Mouse (Mus musculus) E14TG2a.4 (cell line): Measurements from ENCODE around the gene Fam3b.

ENCODE experiments used
- CTCF ChIP-seq: conservative IDR thresholded peaks from 2 replicates; pipeline ENCODE4 v1.5.1; 2014; ENCODE audit warnings: low read length
- NANOG ChIP-seq: IDR thresholded peaks from 2 replicates; pipeline ENCODE4 v1.6.1; 2014; ENCODE audit warnings: borderline replicate concordance, low read length, mixed read lengths

GRCm38 (mm10) chr16:97534876-97535461 lies 20.4 kb upstream of the Fam3b start:
- TF ChIP-seq CTCF (no peak), NANOG (no peak)
